Mouse (Mus musculus) hindbrain, embryonic 14.5 days (tissue): Measurements from ENCODE around the gene Gm5916. TPM values are rescaled to one million over a fixed set of nuclear protein-coding genes. Genes with fewer than 3 reads are reported as not detected.

Experiments
- ATAC-seq: fragments of 200-750 bp; cut with Nextera tagmentation; 2 replicates; pipeline ENCODE4 v1.8.0; 2017; ENCODE audit warnings: moderate number of reproducible peaks, mild to moderate bottlenecking, moderate TSS enrichment, moderate library complexity; ENCODE audit not compliant: low FRiP score
- DNase-seq: peaks from one replicate; pipeline ENCODE4 v3.0.0-alpha.2; 2015; ENCODE audit warnings: low spot score
- H3K27ac ChIP-seq: fragments of 300-500 bp; sonication (generic); 2 replicates; pipeline ENCODE4 v1.5.1; 2014; ENCODE audit warnings: mild to moderate bottlenecking, moderate library complexity
- H3K27me3 ChIP-seq: fragments of 300-500 bp; sonication (generic); 2 replicates; pipeline ENCODE4 v1.6.1; 2014; ENCODE audit warnings: mild to moderate bottlenecking, low read length, mixed read lengths; ENCODE audit not compliant: control insufficient read depth, insufficient read depth
- H3K36me3 ChIP-seq: fragments of 300-500 bp; sonication (generic); replicated peaks from 2 replicates; pipeline ENCODE4 v1.6.1; 2014; ENCODE audit not compliant: control insufficient read depth, insufficient read depth
- H3K4me1 ChIP-seq: fragments of 300-500 bp; sonication (generic); replicated peaks from 2 replicates; pipeline ENCODE4 v1.6.1; 2014; ENCODE audit warnings: antibody characterized with exemption, low read length, mixed read lengths; ENCODE audit not compliant: control insufficient read depth, insufficient read depth
- H3K4me2 ChIP-seq: fragments of 300-500 bp; sonication (generic); replicated peaks from 2 replicates; pipeline ENCODE4 v1.6.1; 2014; ENCODE audit warnings: mild to moderate bottlenecking, moderate library complexity
- H3K4me3 ChIP-seq: fragments of 300-500 bp; sonication (generic); replicated peaks from 2 replicates; pipeline ENCODE4 v1.5.1; 2014; ENCODE audit warnings: mild to moderate bottlenecking, low read length
- H3K9ac ChIP-seq: fragments of 300-500 bp; sonication (generic); 2 replicates; pipeline ENCODE4 v1.6.1; 2014
- H3K9me3 ChIP-seq: fragments of 300-500 bp; sonication (generic); 2 replicates; pipeline ENCODE4 v1.6.1; 2016; ENCODE audit warnings: low read length; ENCODE audit not compliant: control insufficient read depth
- WGBS: fragments of 180-500 bp; shearing (Covaris S2); extraction: QIAGEN DNeasy Blood & Tissue Kit; methylation state at CpG from one replicate; pipeline ENCODE4 v1.1.7; 2014; 5-methylcytosine and 5-hydroxymethylcytosine counted together
- polyA plus RNA-seq: library from polyadenylated mRNA; unstranded; fragments of >200 nt; fragmentation: Nextera tagmentation; extraction: Ambion mirVana; gene quantifications from 2 replicates; pipeline ENCODE4 v1.2.1, GENCODE M21; 2014

Gm5916 gene
- not detected in 2 replicates for polyA plus RNA-seq

DNA sequence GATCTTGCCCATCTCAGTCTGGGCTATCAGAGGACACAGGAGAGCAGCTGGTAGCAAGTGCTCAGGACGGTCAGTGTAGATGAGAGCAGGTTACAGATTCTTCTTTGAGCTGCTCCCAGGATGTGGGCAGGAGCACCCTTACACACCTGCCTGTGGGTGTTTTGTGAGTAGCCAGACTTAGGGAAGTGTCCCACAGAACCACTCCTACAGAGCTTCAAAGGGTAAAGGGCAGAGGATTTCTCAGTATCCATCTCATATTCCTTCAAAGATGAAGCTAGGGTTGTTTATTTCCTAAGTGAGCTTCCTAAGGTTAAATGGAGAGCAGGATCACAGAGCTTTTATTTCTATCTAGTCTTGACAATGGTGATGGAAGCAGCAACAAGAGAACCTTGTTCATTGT is at the start of gene Gm5916:
TSS of gene Gm5916 (minus strand) at position 101 of the 400 bp plus-strand sequence.
- no peak for DNase-seq
- H3K4me3 ChIP-seq = no peak within 1 kb of the TSS
- no peak within 1 kb of the TSS for H3K9ac ChIP-seq
- 87% methylated on average over 1 of the region's 1 CpGs for WGBS
- no peak within 1 kb of the TSS for H3K4me2 ChIP-seq
- no peaks in the 10 kb centered on the region for H3K36me3 ChIP-seq
- no peaks in the 10 kb centered on the region for H3K4me1 ChIP-seq
- no peak for ATAC-seq
- no peak within 1 kb of the TSS for H3K27ac ChIP-seq
- no peaks in the 10 kb centered on the region for H3K27me3 ChIP-seq
- peaks cover 2% of the 10 kb centered on the region; the same call in 1 of the 2 replicates for H3K9me3 ChIP-seq

Other genes with a start within 250 kb of the Gm5916 start
- gene 9230113P08Rik, start 220.4 kb downstream of the Gm5916 start, polyA plus RNA-seq = not detected in 2 replicates